In the genomic region with DNA sequence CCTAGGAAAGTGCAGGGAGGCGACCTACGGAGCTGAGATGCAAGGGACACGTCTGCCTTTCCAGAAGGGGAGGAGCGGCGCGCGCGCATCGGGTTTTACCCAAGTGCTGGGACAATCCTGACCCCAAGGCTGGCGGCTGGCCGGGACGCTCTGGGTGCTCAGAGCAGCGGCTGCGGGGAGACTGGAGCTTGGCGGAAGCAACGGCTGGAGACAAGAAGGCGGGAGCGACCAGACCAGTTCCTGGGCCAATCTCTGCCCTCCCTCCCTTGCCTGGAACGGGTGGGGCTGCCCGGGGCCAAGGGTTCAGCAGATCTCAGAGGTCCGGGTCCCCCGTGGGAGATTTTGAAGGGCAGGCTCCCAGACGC, we compare ENCODE assay signal across 8 mouse cellular contexts. TPM values are rescaled to one million over a fixed set of nuclear protein-coding genes. Genes with fewer than 3 reads are reported as not detected.
DNase-seq lines count a peak whose midpoint lies in the region; ATAC-seq and TF ChIP-seq lines count a peak whose summit lies in the region.

Gene Acot11 (minus strand): TSS at position 89 of the 365 bp plus-strand sequence.

- peak; percentile 16 for DNase-seq in thymus, postnatal 14 days
- DNase-seq in thymus, postnatal 0 days (ENCODE audit: low spot score): no peak
- DNase-seq in heart, postnatal 14 days: peak; percentile 70 to 76
- DNase-seq in kidney, postnatal 36 days: peak; percentile 77 to 83
- DNase-seq in lung, embryonic 14.5 days: peak; percentile 82
- peak; percentile 44 for DNase-seq in retina, embryonic 14.5 days (ENCODE audit: low spot score)
- no peak for DNase-seq in thymus, postnatal 25 days

- peak within 1 kb of the TSS; percentile 57 for H3K9ac ChIP-seq in lung, embryonic 14.5 days

- H3K27me3 ChIP-seq in erythroblast, embryonic 14.5 days (ENCODE audit: control insufficient read depth): no peaks in the 10 kb centered on the region
- no peaks in the 10 kb centered on the region for H3K27me3 ChIP-seq in lung, embryonic 14.5 days (ENCODE audit: insufficient read depth, low read length)

- intact Hi-C loops in heart, postnatal 14 days (cut with DNase I): loop anchor here (10.0 kb wide), 1 partner anchor 360 kb away; no protein-coding TSS in a partner anchor

- peak; percentile 67 for ATAC-seq in lung, embryonic 14.5 days (ENCODE audit: insufficient read depth)

- 0 out of 2 replicates have a peak within 1 kb of the TSS, but pooled peaks have one; percentile 10 for H3K27ac ChIP-seq in lung, embryonic 14.5 days (ENCODE audit: low read depth)

- H3K9me3 ChIP-seq in erythroblast, embryonic 14.5 days (ENCODE audit: control insufficient read depth, low read length): peaks cover 7% of the 10 kb centered on the region
- no peaks in the 10 kb centered on the region for H3K9me3 ChIP-seq in lung, embryonic 14.5 days (ENCODE audit: low read depth, low read length)

- peak within 1 kb of the TSS; percentile 80 for H3K4me3 ChIP-seq in erythroblast, embryonic 14.5 days (replicated peaks)
- peak within 1 kb of the TSS; percentile 24 for H3K4me3 ChIP-seq in lung, embryonic 14.5 days (ENCODE audit: low read depth, low read length)

- WGBS in lung, embryonic 14.5 days: 3% methylated on average over 23 of the region's 23 CpGs

- peaks cover 63% of the 10 kb centered on the region for H3K36me3 ChIP-seq in erythroblast, embryonic 14.5 days (ENCODE audit: control insufficient read depth)
- H3K36me3 ChIP-seq in lung, embryonic 14.5 days (ENCODE audit: insufficient read depth): no peaks in the 10 kb centered on the region

- H3K4me1 ChIP-seq in erythroblast, embryonic 14.5 days (ENCODE audit: control insufficient read depth): peaks cover 81% of the 10 kb centered on the region
- H3K4me1 ChIP-seq in lung, embryonic 14.5 days (ENCODE audit: insufficient read depth): no peaks in the 10 kb centered on the region

- TF ChIP-seq CTCF in lung, embryonic 14.5 days (IDR thresholded peaks at IDR 0.05; ENCODE audit: low read depth): no peak

- H3K4me2 ChIP-seq in lung, embryonic 14.5 days: peak within 1 kb of the TSS; percentile 62

RNA-seq across cellular contexts. Expression of gene Acot11, which starts in this region (rescaled TPM):
- 0.78 and 0.88 TPM in 2 replicates for polyA plus RNA-seq in thymus, postnatal 0 days (2015; fragmentation: Nextera tagmentation; extraction: Ambion mirVana)
- 1.3 and 1.8 TPM in 2 replicates for polyA plus RNA-seq in erythroblast, embryonic 14.5 days (2012)
- 10 to 100 TPM; 27.8 to 30.3 TPM for total RNA-seq in heart, postnatal 14 days (2021)
- polyA plus RNA-seq in lung, embryonic 14.5 days (2014; fragmentation: Nextera tagmentation; extraction: Ambion mirVana): 0.84 and 1.1 TPM in 2 replicates

Comparison
In these comparisons a context has a peak if more than half of its experiments do, and no peak if none do; other contexts are left out.
1. DNase-seq: peak in thymus, postnatal 14 days (single experiment), heart, postnatal 14 days (2 of 2), kidney, postnatal 36 days (2 of 2), lung, embryonic 14.5 days (single experiment) and retina, embryonic 14.5 days (single experiment); none in thymus, postnatal 0 days (single experiment) and thymus, postnatal 25 days (single experiment).